Mouse (Mus musculus): ENCODE results near the gene Oit3. TPM values are rescaled to one million over a fixed set of nuclear protein-coding genes. Genes with fewer than 3 reads are reported as not detected.
"Not testable (repeated sequence)": the region's sequence is repeated elsewhere in the genome, so short reads cannot be mapped to it uniquely, and the experiment has no call there.

The Oit3 gene
- polyA plus RNA-seq, 1 experiment from 2014 or later, result 1.6 TPM

DNA sequence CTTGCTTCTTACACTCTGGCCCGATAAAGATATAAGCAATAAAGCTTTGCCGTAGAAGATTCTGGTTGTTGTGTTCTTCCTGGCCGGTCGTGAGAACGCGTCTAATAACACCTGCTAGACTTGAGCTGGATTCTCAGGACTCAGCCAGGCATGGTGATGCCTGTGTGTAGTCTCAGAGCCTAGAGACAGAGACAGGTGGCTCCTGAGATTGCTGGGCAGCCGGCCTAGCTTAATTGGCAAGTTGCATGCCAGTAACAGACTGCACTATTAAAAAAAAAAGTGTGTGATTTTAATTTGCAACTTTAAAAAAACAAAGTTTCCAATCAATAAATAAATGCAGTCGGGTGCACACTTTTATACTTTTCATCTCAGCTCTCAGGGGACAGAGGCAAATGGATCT, 54.6 kb downstream of the Oit3 start:
- Histone ChIP-seq H3K9ac (no peak overlapping the region), H3K4me1 (replicated peaks) (0 out of 2 replicates have a peak, but pooled peaks cover 3% of the 10 kb centered on the region), H3K9me3 (no peaks in the 10 kb centered on the region), H3K4me3 (replicated peaks) (no peak overlapping the region), H3K27me3 (replicated peaks) (no peaks in the 10 kb centered on the region), H3K27ac (no peak overlapping the region), H3K4me2 (replicated peaks) (no peak overlapping the region), H3K36me3 (no peaks in the 10 kb centered on the region)
- ATAC-seq, result no peak
- 74% methylated on average over 8 of the region's 8 CpGs for WGBS

DNA sequence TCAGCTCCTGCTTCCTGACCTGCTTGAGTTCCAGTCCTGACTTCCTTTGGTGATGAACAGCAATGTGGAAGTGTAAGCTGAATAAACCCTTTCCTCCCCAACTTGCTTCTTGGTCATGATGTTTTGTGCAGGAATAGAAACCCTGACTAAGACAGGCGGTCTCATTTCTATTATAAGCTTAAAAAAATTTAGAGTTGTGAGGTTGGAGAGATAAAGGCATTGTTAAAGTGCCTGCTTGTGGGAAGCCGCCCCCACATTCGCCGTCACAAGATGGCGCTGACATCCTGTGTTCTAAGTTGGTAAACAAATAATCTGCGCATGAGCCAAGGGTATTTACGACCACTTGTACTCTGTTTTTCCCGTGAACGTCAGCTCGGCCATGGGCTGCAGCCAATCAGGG, 60.0 kb downstream of the Oit3 start:
- not testable (repeated sequence) for H3K27ac ChIP-seq; H3K36me3 ChIP-seq; H3K4me2 ChIP-seq (replicated peaks); ATAC-seq; H3K4me1 ChIP-seq (replicated peaks); H3K27me3 ChIP-seq (replicated peaks); H3K9ac ChIP-seq; H3K9me3 ChIP-seq; H3K4me3 ChIP-seq (replicated peaks)
- 84% methylated on average over 7 of the region's 10 CpGs for WGBS

DNA sequence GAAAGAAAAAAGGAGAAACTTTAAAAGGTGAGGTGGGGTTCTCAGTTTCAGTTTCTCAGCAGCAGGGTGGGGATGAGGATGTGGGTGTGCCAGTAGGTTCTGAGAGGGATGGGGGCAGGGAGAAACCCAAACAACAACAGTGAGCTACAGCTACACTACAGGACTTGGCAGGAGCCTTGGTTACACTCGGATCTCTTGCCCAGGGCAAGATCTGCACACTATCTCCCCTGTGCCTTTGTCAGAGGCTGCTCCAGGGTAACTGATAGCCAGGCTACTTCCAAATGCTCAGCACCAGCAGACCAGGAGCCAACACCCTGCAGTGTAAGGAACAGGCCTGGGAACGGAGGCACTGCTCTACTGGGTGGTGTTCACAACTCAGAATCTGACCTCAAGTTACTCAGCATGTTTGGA, 61.2 kb downstream of the Oit3 start:
- Histone ChIP-seq H3K4me2 (replicated peaks) (no peak overlapping the region), H3K27me3 (replicated peaks) (no peaks in the 10 kb centered on the region), H3K4me1 (replicated peaks) (no peaks in the 10 kb centered on the region), H3K9me3 (no peaks in the 10 kb centered on the region), H3K9ac (no peak overlapping the region), H3K4me3 (replicated peaks) (no peak overlapping the region), H3K27ac (no peak overlapping the region), H3K36me3 (no peaks in the 10 kb centered on the region)
- no peak for ATAC-seq
- WGBS, result 58% methylated on average over 2 of the region's 2 CpGs

DNA sequence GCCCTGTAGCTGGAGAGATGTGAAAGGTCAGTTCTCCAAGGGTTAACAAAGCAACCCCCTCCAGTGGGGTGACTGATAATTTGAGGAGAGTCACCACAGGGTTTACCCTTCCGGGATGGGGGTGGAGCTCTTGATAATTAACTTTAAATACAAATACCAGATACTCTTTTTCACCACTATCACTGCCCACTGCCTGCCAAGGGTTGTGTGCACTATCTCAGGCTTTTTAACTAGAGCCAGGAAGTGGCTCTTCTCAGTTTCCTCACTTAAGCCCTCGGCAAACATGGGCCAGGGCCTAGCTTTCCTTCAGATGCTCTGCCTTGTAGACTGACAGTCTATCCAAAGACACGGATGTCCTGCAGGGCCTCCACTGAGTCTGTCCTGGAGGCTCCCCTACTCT, 61.7 kb downstream of the Oit3 start:
- no peak overlapping the region for H3K4me2 ChIP-seq (replicated peaks)
- ATAC-seq, result no peak
- H3K9ac ChIP-seq, result no peak overlapping the region
- WGBS, result 28% methylated on average over 3 of the region's 3 CpGs
- no peaks in the 10 kb centered on the region for H3K4me1 ChIP-seq (replicated peaks)
- no peaks in the 10 kb centered on the region for H3K9me3 ChIP-seq
- H3K4me3 ChIP-seq (replicated peaks), result no peak overlapping the region
- no peak overlapping the region for H3K27ac ChIP-seq
- H3K36me3 ChIP-seq, result peaks cover under 1% of the 10 kb centered on the region; the same call in 1 of the 2 replicates
- no peaks in the 10 kb centered on the region for H3K27me3 ChIP-seq (replicated peaks)

DNA sequence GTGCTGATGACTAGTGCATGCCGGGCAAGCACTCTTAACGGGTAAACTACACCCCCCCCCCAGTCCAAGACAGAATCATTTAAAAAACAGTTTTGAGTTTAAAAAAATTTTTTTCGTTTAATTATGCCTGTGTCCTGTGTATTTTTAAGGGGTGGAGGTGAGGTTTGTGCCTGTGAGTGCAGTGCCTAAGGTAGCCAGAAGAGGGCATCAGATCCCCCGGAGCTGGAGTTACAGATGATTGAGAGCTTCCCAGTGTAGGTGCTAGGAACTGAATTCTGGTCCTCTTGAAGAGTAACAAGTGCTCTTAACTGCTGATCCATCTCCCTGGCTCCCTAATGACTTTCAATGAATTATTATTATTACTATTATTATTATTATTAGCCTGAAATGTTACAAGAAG, 62.9 kb downstream of the Oit3 start:
- Histone ChIP-seq H3K4me3 (replicated peaks) (no peak overlapping the region), H3K27ac (no peak overlapping the region), H3K27me3 (replicated peaks) (no peaks in the 10 kb centered on the region), H3K9ac (no peak overlapping the region), H3K9me3 (no peaks in the 10 kb centered on the region), H3K36me3 (peaks cover 3% of the 10 kb centered on the region; the same call in 1 of the 2 replicates), H3K4me1 (replicated peaks) (no peaks in the 10 kb centered on the region), H3K4me2 (replicated peaks) (no peak overlapping the region)
- WGBS, result 95% methylated on average over 4 of the region's 4 CpGs
- no peak for ATAC-seq

DNA sequence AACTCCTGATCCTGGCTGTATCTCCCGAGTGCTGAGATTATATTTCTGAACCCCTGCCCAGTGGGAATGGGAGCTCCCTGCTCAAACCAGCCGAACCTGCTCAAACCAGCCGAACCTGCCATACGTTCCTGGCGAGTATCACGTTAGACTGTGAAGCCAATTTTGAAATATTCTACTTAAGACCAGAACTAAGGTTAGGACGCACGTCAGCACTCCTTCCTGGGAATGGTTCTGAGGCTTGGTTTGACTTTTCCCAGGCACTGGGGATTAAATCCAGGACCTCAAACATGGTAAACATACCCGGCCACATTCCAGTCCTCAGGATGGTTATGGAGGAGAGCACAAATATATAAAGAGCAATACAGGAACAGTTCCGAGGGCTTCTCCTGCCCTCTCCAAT, 63.7 kb downstream of the Oit3 start:
- H3K4me2 ChIP-seq (replicated peaks), result no peak overlapping the region
- H3K27ac ChIP-seq, result no peak overlapping the region
- WGBS, result 64% methylated on average over 10 of the region's 10 CpGs
- peaks cover 3% of the 10 kb centered on the region; the same call in 1 of the 2 replicates for H3K36me3 ChIP-seq
- H3K9me3 ChIP-seq, result no peaks in the 10 kb centered on the region
- H3K4me3 ChIP-seq (replicated peaks), result no peak overlapping the region
- H3K4me1 ChIP-seq (replicated peaks), result no peaks in the 10 kb centered on the region
- no peak overlapping the region for H3K9ac ChIP-seq
- no peak for ATAC-seq
- H3K27me3 ChIP-seq (replicated peaks), result no peaks in the 10 kb centered on the region

Other genes with a start within 250 kb of the Oit3 start
- gene Sept10, start 219.9 kb downstream of the Oit3 start, polyA plus RNA-seq (2015; fragmentation: Nextera tagmentation; extraction: Ambion mirVana), result 31.6 and 40.1 TPM in 2 replicates
- gene Sowahc, start 219.8 kb downstream of the Oit3 start, polyA plus RNA-seq (2015; fragmentation: Nextera tagmentation; extraction: Ambion mirVana), result 11.6 and 12.0 TPM in 2 replicates
- gene P4ha1, start 118.5 kb downstream of the Oit3 start, polyA plus RNA-seq (2015; fragmentation: Nextera tagmentation; extraction: Ambion mirVana), result 64.7 and 73.8 TPM in 2 replicates
- 3.5 and 5.7 TPM in 2 replicates for gene Gm10273, start 46.1 kb downstream of the Oit3 start, polyA plus RNA-seq (2015; fragmentation: Nextera tagmentation; extraction: Ambion mirVana)
- gene Pla2g12b, start 38.1 kb downstream of the Oit3 start, polyA plus RNA-seq (2015; fragmentation: Nextera tagmentation; extraction: Ambion mirVana), result 38.8 and 43.5 TPM in 2 replicates
- gene Gm10322, start 174.3 kb upstream of the Oit3 start, polyA plus RNA-seq (2015; fragmentation: Nextera tagmentation; extraction: Ambion mirVana), result not detected in 2 replicates
- 66.4 and 72.6 TPM in 2 replicates for gene Mcu, start 174.9 kb upstream of the Oit3 start, polyA plus RNA-seq (2015; fragmentation: Nextera tagmentation; extraction: Ambion mirVana)